Mouse (Mus musculus) embryonic fibroblast, embryonic 13.5 days (primary cell): ENCODE results near the gene Zfyve19. TPM values are rescaled to one million over a fixed set of nuclear protein-coding genes. Genes with fewer than 3 reads are reported as not detected.

Experiments
- H3K27ac ChIP-seq: 2 replicates; pipeline ENCODE4 v1.5.1; 2012; ENCODE audit warnings: low read length, control low read depth, inconsistent platforms; ENCODE audit not compliant: insufficient read depth
- H3K4me1 ChIP-seq: 2 replicates; pipeline ENCODE4 v1.6.1; 2011; ENCODE audit warnings: low read length; ENCODE audit not compliant: control insufficient read depth, insufficient read depth
- H3K4me3 ChIP-seq: 2 replicates; pipeline ENCODE4 v1.5.1; 2011; ENCODE audit warnings: mild to moderate bottlenecking, control low read depth, low read length; ENCODE audit not compliant: insufficient read depth
- CTCF ChIP-seq: IDR thresholded peaks from 2 replicates; pipeline ENCODE4 v1.5.1; 2011; ENCODE audit warnings: mild to moderate bottlenecking, control low read depth, low read length, moderate library complexity, borderline replicate concordance; ENCODE audit not compliant: insufficient read depth
- POLR2A ChIP-seq: IDR thresholded peaks from 2 replicates; pipeline ENCODE4 v1.6.1; 2011; ENCODE audit warnings: low read depth, mild to moderate bottlenecking, control low read depth, low read length, moderate library complexity
- polyA plus RNA-seq: library from polyadenylated mRNA; stranded (reverse); fragments of >200 nt; gene quantifications from 2 replicates; pipeline ENCODE4 v1.2.4, GENCODE M21; 2011; ENCODE audit warnings: low read depth; ENCODE audit not compliant: missing spikeins, insufficient read length

The Zfyve19 gene
- polyA plus RNA-seq, 1 experiment = 22.5 TPM

- no peak overlapping the region for H3K27ac ChIP-seq
- H3K4me1 ChIP-seq = no peaks in the 10 kb centered on the region
- H3K4me3 ChIP-seq = no peak overlapping the region
- TF ChIP-seq POLR2A (no peak), CTCF (no peak)
These were observed 39.5 kb downstream of the Zfyve19 start for GRCm38 (mm10) chr2:119247904-119248303.

GRCm38 (mm10) chr2:119249592-119250061 lies 41.2 kb downstream of the Zfyve19 start:
- no peak overlapping the region for H3K27ac ChIP-seq
- no peaks in the 10 kb centered on the region for H3K4me1 ChIP-seq
- no peak overlapping the region for H3K4me3 ChIP-seq
- no peak for TF ChIP-seq POLR2A
- no peak for TF ChIP-seq CTCF

GRCm38 (mm10) chr2:119250377-119250776 lies 42.0 kb downstream of the Zfyve19 start:
- TF ChIP-seq POLR2A (no peak), CTCF (no peak)
- H3K27ac ChIP-seq = no peak overlapping the region
- H3K4me1 ChIP-seq = no peaks in the 10 kb centered on the region
- H3K4me3 ChIP-seq = no peak overlapping the region

- no peaks in the 10 kb centered on the region for H3K4me1 ChIP-seq
- H3K27ac ChIP-seq = no peak overlapping the region
- no peak overlapping the region for H3K4me3 ChIP-seq
- TF ChIP-seq POLR2A = no peak
- TF ChIP-seq CTCF = peak; percentile 79
These were observed 42.5 kb downstream of the Zfyve19 start for GRCm38 (mm10) chr2:119250826-119251478.

- H3K27ac ChIP-seq = no peak overlapping the region
- H3K4me3 ChIP-seq = no peak overlapping the region
- TF ChIP-seq POLR2A (no peak), CTCF (no peak)
- H3K4me1 ChIP-seq = no peaks in the 10 kb centered on the region
These were observed 46.6 kb downstream of the Zfyve19 start for GRCm38 (mm10) chr2:119254976-119255375.

- Histone ChIP-seq H3K27ac (no peak overlapping the region), H3K4me3 (no peak overlapping the region), H3K4me1 (peaks cover 10% of the 10 kb centered on the region)
- TF ChIP-seq POLR2A (no peak), CTCF (no peak)
These were observed 52.1 kb downstream of the Zfyve19 start for GRCm38 (mm10) chr2:119260518-119260917.

GRCm38 (mm10) chr2:119261326-119261725 lies 52.9 kb downstream of the Zfyve19 start:
- Histone ChIP-seq H3K27ac (no peak overlapping the region), H3K4me3 (no peak overlapping the region), H3K4me1 (peaks cover 10% of the 10 kb centered on the region)
- TF ChIP-seq POLR2A = no peak
- no peak for TF ChIP-seq CTCF

- H3K4me3 ChIP-seq = no peak overlapping the region
- no peak overlapping the region for H3K27ac ChIP-seq
- no peak for TF ChIP-seq CTCF
- no peak for TF ChIP-seq POLR2A
- peaks cover 10% of the 10 kb centered on the region for H3K4me1 ChIP-seq
These were observed 54.6 kb downstream of the Zfyve19 start for GRCm38 (mm10) chr2:119262978-119263377.

GRCm38 (mm10) chr2:119263813-119264212 lies 55.4 kb downstream of the Zfyve19 start:
- Histone ChIP-seq H3K27ac (no peak overlapping the region), H3K4me3 (no peak overlapping the region), H3K4me1 (peaks cover 10% of the 10 kb centered on the region)
- TF ChIP-seq POLR2A (no peak), CTCF (no peak)

Other genes with a start within 250 kb of the Zfyve19 start
- gene Ccdc32, start 179.2 kb upstream of the Zfyve19 start, polyA plus RNA-seq = 12.1 and 12.7 TPM in 2 replicates
- 3.9 and 4.2 TPM in 2 replicates for gene Rpusd2, start 173.8 kb upstream of the Zfyve19 start, polyA plus RNA-seq
- gene Knl1, start 161.5 kb upstream of the Zfyve19 start, polyA plus RNA-seq = 26.6 and 33.0 TPM in 2 replicates
- 21.6 and 31.6 TPM in 2 replicates for gene Rad51, start 95.8 kb upstream of the Zfyve19 start, polyA plus RNA-seq
- gene Rmdn3, start 51.6 kb upstream of the Zfyve19 start, polyA plus RNA-seq = 15.8 and 18.9 TPM in 2 replicates
- gene Gchfr, start 40.8 kb upstream of the Zfyve19 start, polyA plus RNA-seq = 1.9 and 3.7 TPM in 2 replicates
- 0.32 TPM in 1 of 2 replicates, not detected in the other for gene Gm14137, start 34.1 kb upstream of the Zfyve19 start, polyA plus RNA-seq
- 8.1 and 9.6 TPM in 2 replicates for gene Dnajc17, start 178 bp downstream of the Zfyve19 start, polyA plus RNA-seq
- not detected in 2 replicates for gene Ppp1r14d, start 21.3 kb downstream of the Zfyve19 start, polyA plus RNA-seq
- gene Spint1, start 28.7 kb downstream of the Zfyve19 start, polyA plus RNA-seq = 0.30 TPM in 1 of 2 replicates, not detected in the other
- not detected in 2 replicates for gene Rhov, start 62.7 kb downstream of the Zfyve19 start, polyA plus RNA-seq
- gene Vps18, start 80.1 kb downstream of the Zfyve19 start, polyA plus RNA-seq = 11.8 and 12.7 TPM in 2 replicates
- gene Dll4, start 117.2 kb downstream of the Zfyve19 start, polyA plus RNA-seq = not detected in 2 replicates
- gene Chac1, start 142.6 kb downstream of the Zfyve19 start, polyA plus RNA-seq = 34.5 and 58.5 TPM in 2 replicates